Mouse (Mus musculus): ENCODE measurements around the gene U2af2. TPM values are rescaled to one million over a fixed set of nuclear protein-coding genes. Genes with fewer than 3 reads are reported as not detected.

U2af2 gene
- total and polyA plus RNA-seq, 2 experiments from 2014 or later = 78.2 to 157 TPM

DNA sequence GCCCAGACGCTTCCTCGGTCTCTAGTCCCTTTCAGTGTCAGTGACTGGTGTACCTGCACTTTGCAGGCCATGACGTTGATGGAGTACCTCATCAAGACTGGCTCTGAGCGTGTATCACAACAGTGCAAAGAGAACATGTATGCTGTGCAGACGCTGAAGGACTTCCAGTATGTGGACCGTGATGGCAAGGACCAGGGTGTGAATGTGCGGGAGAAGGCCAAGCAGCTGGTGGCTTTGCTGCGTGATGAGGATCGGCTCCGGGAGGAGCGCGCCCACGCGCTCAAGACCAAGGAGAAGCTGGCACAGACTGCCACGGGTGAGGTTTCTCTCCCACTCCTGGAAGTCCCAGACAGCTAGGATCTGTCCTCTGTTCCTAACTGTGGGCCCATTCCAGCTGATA, 27.9 kb downstream of the U2af2 start:
- peaks cover 34% of the 10 kb centered on the region for H3K36me3 ChIP-seq (ENCODE audit: insufficient read depth, low read length)
- H3K4me2 ChIP-seq (ENCODE audit: low read depth, low read length, poor library complexity, severe bottlenecking) = no peak overlapping the region
- no peak overlapping the region for H3K27ac ChIP-seq (ENCODE audit: low read depth, low read length)
- no peaks in the 10 kb centered on the region for H3K27me3 ChIP-seq (ENCODE audit: insufficient read depth, low read length)
- no peaks in the 10 kb centered on the region for H3K4me1 ChIP-seq (ENCODE audit: insufficient read depth, low read length)
- no peak overlapping the region for H3K9ac ChIP-seq (replicated peaks; ENCODE audit: low read length, poor library complexity, severe bottlenecking)
- H3K4me3 ChIP-seq (ENCODE audit: low read depth, low read length) = no peak overlapping the region
- H3K9me3 ChIP-seq (ENCODE audit: low read length) = no peaks in the 10 kb centered on the region
- TF ChIP-seq CTCF (IDR thresholded peaks at IDR 0.05) = no peak
- ATAC-seq (ENCODE audit: low FRiP score) (no peak), DNase-seq (ENCODE audit: low spot score) (no peak)
- 94% methylated on average over 15 of the region's 15 CpGs for WGBS

DNA sequence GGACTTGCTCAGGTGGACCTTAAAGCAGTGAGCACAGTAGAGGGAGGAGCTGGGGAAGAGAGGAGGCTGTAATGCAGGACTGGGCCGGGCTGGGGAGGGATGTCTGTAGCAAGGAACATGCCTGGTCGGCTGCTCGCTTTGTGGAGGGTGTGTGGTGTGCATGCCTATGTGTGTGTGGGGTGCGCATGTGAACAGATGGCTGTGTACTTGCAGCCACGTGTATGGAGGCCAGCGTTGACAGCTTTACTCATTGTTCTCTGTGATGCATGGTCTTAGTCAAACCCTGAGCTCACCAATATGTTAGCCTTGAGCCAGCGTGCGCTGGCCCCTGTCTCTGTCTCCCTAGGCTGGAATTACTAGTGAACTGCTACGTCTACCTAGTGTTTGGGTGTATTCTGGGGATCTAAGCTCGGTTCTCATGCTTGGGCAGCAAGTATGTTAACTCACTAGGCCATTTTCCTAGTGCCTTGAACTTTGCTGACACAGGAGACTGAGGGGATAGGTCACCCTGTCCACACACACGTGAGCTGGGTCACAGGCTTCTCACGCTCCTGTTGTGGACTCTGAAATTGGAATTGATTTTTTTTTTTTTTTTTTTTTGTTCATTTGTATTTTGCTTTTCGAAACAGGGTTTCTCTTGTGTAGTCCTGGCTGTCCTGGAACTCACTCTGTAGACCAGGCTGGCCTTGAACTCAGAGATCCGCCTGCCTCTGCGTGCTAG, 29.2 kb downstream of the U2af2 start:
- Histone ChIP-seq H3K9ac (replicated peaks; ENCODE audit: low read length, poor library complexity, severe bottlenecking) (no peak overlapping the region), H3K9me3 (ENCODE audit: low read length) (no peaks in the 10 kb centered on the region), H3K4me3 (ENCODE audit: low read depth, low read length) (no peak overlapping the region), H3K4me2 (ENCODE audit: low read depth, low read length, poor library complexity, severe bottlenecking) (no peak overlapping the region), H3K4me1 (ENCODE audit: insufficient read depth, low read length) (no peaks in the 10 kb centered on the region), H3K27ac (ENCODE audit: low read depth, low read length) (no peak overlapping the region), H3K27me3 (ENCODE audit: insufficient read depth, low read length) (no peaks in the 10 kb centered on the region), H3K36me3 (ENCODE audit: insufficient read depth, low read length) (peaks cover 43% of the 10 kb centered on the region)
- no peak for TF ChIP-seq CTCF (IDR thresholded peaks at IDR 0.05)
- ATAC-seq (ENCODE audit: low FRiP score) (no peak), DNase-seq (ENCODE audit: low spot score) (no peak)
- WGBS = 93% methylated on average over 15 of the region's 15 CpGs

DNA sequence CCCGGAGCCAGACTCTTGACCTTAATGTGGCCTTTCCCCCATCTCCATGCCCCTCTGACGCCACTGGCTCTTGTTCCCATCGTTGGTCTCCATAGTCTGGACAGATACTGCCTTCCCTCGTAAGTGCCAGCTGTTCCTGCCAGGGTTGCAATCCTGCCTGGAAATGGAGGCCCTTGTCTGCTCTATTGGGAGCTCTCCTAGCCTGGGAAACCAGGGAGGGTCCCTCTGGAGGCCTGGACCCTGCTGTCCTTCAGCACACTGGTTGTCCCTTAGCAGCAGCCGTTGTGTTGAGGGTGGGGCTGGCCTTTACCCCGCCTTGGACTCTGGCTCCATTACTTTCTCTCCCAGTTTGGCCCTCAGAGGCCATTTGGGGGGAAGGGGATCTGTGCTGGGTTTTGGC, 30.4 kb downstream of the U2af2 start:
- Histone ChIP-seq H3K27me3 (ENCODE audit: insufficient read depth, low read length) (no peaks in the 10 kb centered on the region), H3K4me1 (ENCODE audit: insufficient read depth, low read length) (no peaks in the 10 kb centered on the region), H3K4me2 (ENCODE audit: low read depth, low read length, poor library complexity, severe bottlenecking) (no peak overlapping the region), H3K27ac (ENCODE audit: low read depth, low read length) (no peak overlapping the region), H3K9me3 (ENCODE audit: low read length) (no peaks in the 10 kb centered on the region), H3K4me3 (ENCODE audit: low read depth, low read length) (no peak overlapping the region), H3K36me3 (ENCODE audit: insufficient read depth, low read length) (peaks cover 44% of the 10 kb centered on the region), H3K9ac (replicated peaks; ENCODE audit: low read length, poor library complexity, severe bottlenecking) (no peak overlapping the region)
- 86% methylated on average over 6 of the region's 6 CpGs for WGBS
- no peak for DNase-seq (ENCODE audit: low spot score)
- no peak for ATAC-seq (ENCODE audit: low FRiP score)
- TF ChIP-seq CTCF (IDR thresholded peaks at IDR 0.05) = no peak

DNA sequence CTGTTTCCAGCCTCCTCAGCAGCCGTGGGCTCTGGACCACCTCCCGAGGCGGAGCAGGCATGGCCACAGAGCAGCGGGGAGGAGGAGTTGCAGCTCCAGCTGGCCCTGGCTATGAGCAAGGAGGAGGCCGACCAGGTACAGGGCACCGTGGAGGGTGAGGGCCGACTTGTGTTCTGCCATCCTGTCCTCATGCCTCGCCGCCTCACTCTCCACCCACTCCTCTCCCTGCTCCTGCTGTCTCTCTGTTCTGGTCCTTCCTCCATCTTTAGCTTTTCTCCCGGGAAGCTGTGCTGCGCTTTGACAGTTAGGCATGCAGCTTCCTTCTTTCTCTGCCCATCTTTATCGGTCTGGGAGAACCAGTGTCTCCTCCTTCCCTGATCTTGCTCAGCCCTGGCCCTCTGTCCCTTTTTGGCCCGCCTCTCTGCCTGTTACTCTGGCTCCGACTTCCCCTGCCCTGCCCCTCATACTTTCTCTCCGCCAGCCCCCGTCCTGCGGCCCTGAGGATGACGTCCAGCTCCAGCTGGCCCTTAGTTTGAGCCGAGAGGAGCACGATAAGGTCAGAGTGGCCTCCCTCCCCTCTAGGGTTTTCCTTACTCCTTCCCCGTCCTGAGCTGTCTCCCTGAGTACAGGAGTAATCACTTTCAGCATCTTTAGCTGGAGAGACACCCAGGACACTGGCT, 31.0 kb downstream of the U2af2 start:
- no peak for DNase-seq (ENCODE audit: low spot score)

DNA sequence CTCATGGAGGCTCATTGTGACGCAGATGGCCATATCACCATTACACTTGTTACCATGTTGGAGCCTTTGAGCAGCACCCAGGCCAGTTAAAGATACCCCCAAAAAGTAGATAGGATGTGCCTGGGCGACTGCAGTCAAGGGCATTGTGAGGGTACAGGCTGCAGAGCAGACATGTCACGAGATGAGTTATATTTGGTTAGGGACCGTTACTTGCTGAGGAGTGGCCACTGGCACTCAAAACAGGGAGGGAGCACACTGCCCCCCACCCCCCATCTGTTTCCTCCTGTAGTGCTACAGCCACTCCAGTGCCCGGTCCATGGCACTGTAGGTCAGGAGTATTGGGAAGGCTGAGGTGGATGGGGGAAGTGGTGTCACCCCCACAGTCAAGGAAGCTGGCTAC, 36.8 kb downstream of the U2af2 start:
- no peak overlapping the region for H3K9ac ChIP-seq (replicated peaks; ENCODE audit: low read length, poor library complexity, severe bottlenecking)
- DNase-seq (ENCODE audit: low spot score) = no peak
- ATAC-seq (ENCODE audit: low FRiP score) = no peak
- H3K4me3 ChIP-seq (ENCODE audit: low read depth, low read length) = no peak overlapping the region
- peaks cover 45% of the 10 kb centered on the region for H3K36me3 ChIP-seq (ENCODE audit: insufficient read depth, low read length)
- H3K27me3 ChIP-seq (ENCODE audit: insufficient read depth, low read length) = no peaks in the 10 kb centered on the region
- H3K4me2 ChIP-seq (ENCODE audit: low read depth, low read length, poor library complexity, severe bottlenecking) = no peak overlapping the region
- H3K27ac ChIP-seq (ENCODE audit: low read depth, low read length) = no peak overlapping the region
- no peak for TF ChIP-seq CTCF (IDR thresholded peaks at IDR 0.05)
- whole genome bisulfite sequencing = 93% methylated on average over 5 of the region's 5 CpGs
- no peaks in the 10 kb centered on the region for H3K4me1 ChIP-seq (ENCODE audit: insufficient read depth, low read length)
- H3K9me3 ChIP-seq (ENCODE audit: low read length) = no peaks in the 10 kb centered on the region

More for the DNA sequence above, 31.0 kb downstream of the U2af2 start:
- no peak overlapping the region for H3K4me3 ChIP-seq (ENCODE audit: low read depth, low read length)
- no peaks in the 10 kb centered on the region for H3K9me3 ChIP-seq (ENCODE audit: low read length)
- H3K4me1 ChIP-seq (ENCODE audit: insufficient read depth, low read length) = no peaks in the 10 kb centered on the region
- no peak overlapping the region for H3K4me2 ChIP-seq (ENCODE audit: low read depth, low read length, poor library complexity, severe bottlenecking)
- WGBS = 89% methylated on average over 21 of the region's 21 CpGs
- peaks cover 48% of the 10 kb centered on the region for H3K36me3 ChIP-seq (ENCODE audit: insufficient read depth, low read length)
- H3K27ac ChIP-seq (ENCODE audit: low read depth, low read length) = no peak overlapping the region
- no peak overlapping the region for H3K9ac ChIP-seq (replicated peaks; ENCODE audit: low read length, poor library complexity, severe bottlenecking)
- ATAC-seq (ENCODE audit: low FRiP score) = no peak
- TF ChIP-seq CTCF (IDR thresholded peaks at IDR 0.05) = no peak
- no peaks in the 10 kb centered on the region for H3K27me3 ChIP-seq (ENCODE audit: insufficient read depth, low read length)

DNA sequence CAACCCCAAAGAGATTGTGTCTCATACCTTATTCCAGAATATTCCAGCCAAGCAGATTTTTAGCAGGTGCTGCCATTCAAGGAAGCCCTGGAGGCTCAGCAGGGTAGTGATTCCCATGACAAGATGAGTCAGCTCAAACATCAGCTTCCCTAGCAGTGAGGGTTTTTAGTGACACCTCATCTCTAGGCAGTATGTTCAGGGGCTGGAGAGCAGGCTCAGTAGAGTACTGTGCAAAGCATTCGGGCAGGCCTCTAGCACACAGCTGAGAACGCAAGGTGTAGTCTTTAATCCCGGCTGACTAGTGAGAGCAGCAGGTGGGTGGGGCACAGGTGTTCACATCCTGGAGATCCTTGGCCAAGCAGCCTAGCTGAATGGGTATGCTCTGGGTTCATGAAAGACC, 37.9 kb downstream of the U2af2 start:
- Histone ChIP-seq H3K27me3 (ENCODE audit: insufficient read depth, low read length) (no peaks in the 10 kb centered on the region), H3K4me1 (ENCODE audit: insufficient read depth, low read length) (no peaks in the 10 kb centered on the region), H3K9me3 (ENCODE audit: low read length) (no peaks in the 10 kb centered on the region), H3K27ac (ENCODE audit: low read depth, low read length) (no peak overlapping the region), H3K36me3 (ENCODE audit: insufficient read depth, low read length) (peaks cover 37% of the 10 kb centered on the region), H3K4me3 (ENCODE audit: low read depth, low read length) (no peak overlapping the region), H3K4me2 (ENCODE audit: low read depth, low read length, poor library complexity, severe bottlenecking) (no peak overlapping the region), H3K9ac (replicated peaks; ENCODE audit: low read length, poor library complexity, severe bottlenecking) (no peak overlapping the region)
- no peak for ATAC-seq (ENCODE audit: low FRiP score)
- 84% methylated on average over 3 of the region's 3 CpGs for WGBS
- no peak for DNase-seq (ENCODE audit: low spot score)
- TF ChIP-seq CTCF (IDR thresholded peaks at IDR 0.05) = no peak
